1 mouse cellular context compared by ENCODE assay signal in genomic region chr2:52319020-52319567, GRCm38 (mm10).
TF ChIP-seq lines count a peak whose summit lies in the region.

No protein-coding gene starts in this region.

TF ChIP-seq in CH12.LX, 34 proteins besides CTCF, POLR2A, EP300 and RAD21 (continued from another document):
- TF ChIP-seq ZKSCAN1 (IDR thresholded peaks at IDR 0.05; ENCODE audit: borderline replicate concordance, low read depth, low read length), result no peak
